Mouse (Mus musculus): ENCODE data around the gene Plekhb2. TPM values are rescaled to one million over a fixed set of nuclear protein-coding genes. Genes with fewer than 3 reads are reported as not detected.

Plekhb2 gene
- 9.2 and 10.1 TPM in 2 replicates for polyA plus RNA-seq (2015; fragmentation: Nextera tagmentation; extraction: Ambion mirVana)

GRCm38 (mm10) chr1:34849745-34850342, at the start of gene Plekhb2:
TSS of gene Plekhb2 (plus strand) at chr1:34849976.
- ATAC-seq (peak; percentile 90), DNase-seq (peak; percentile 87)
- H3K4me3 ChIP-seq (ENCODE audit: low read depth, low read length) = peak within 1 kb of the TSS; percentile 61
- no peaks in the 10 kb centered on the region for H3K36me3 ChIP-seq (replicated peaks; ENCODE audit: insufficient read depth, low read length)
- peaks cover 10% of the 10 kb centered on the region for H3K4me1 ChIP-seq (ENCODE audit: insufficient read depth)
- TF ChIP-seq EP300 (IDR thresholded peaks at IDR 0.05; ENCODE audit: low read depth) = no peak
- TF ChIP-seq CTCF (IDR thresholded peaks at IDR 0.05; ENCODE audit: low read depth) = no peak
- peak within 1 kb of the TSS; percentile 89 for H3K4me2 ChIP-seq (ENCODE audit: low read depth, low read length)
- H3K9ac ChIP-seq (replicated peaks) = peak within 1 kb of the TSS; percentile 74
- under 1% methylated on average over 34 of the region's 40 CpGs for WGBS (ENCODE audit: insufficient replicate concordance)
- H3K9me3 ChIP-seq (ENCODE audit: low read length) = no peaks in the 10 kb centered on the region
- no peaks in the 10 kb centered on the region for H3K27me3 ChIP-seq (ENCODE audit: insufficient read depth, low read length)
- H3K27ac ChIP-seq (ENCODE audit: low read depth) = peak within 1 kb of the TSS; percentile 58

- Histone ChIP-seq H3K4me3 (ENCODE audit: low read depth, low read length) (peak overlapping the region; percentile 64), H3K9me3 (ENCODE audit: low read length) (no peaks in the 10 kb centered on the region), H3K27me3 (ENCODE audit: insufficient read depth, low read length) (no peaks in the 10 kb centered on the region), H3K4me1 (ENCODE audit: insufficient read depth) (peaks cover 7% of the 10 kb centered on the region), H3K9ac (replicated peaks) (peak overlapping the region; percentile 62), H3K36me3 (replicated peaks; ENCODE audit: insufficient read depth, low read length) (no peaks in the 10 kb centered on the region), H3K27ac (ENCODE audit: low read depth) (peak overlapping the region; percentile 23; the same call in 1 of the 2 replicates), H3K4me2 (ENCODE audit: low read depth, low read length) (peak overlapping the region; percentile 95)
- TF ChIP-seq EP300 (IDR thresholded peaks at IDR 0.05; ENCODE audit: low read depth) = no peak
- TF ChIP-seq CTCF (IDR thresholded peaks at IDR 0.05; ENCODE audit: low read depth) = no peak
- WGBS (ENCODE audit: insufficient replicate concordance) = 2% methylated on average over 41 of the region's 47 CpGs
- DNase-seq = peak; percentile 70
- peak; percentile 84 for ATAC-seq
Observed at GRCm38 (mm10) chr1:34801616-34802289, 48.0 kb upstream of the Plekhb2 start.

DNA sequence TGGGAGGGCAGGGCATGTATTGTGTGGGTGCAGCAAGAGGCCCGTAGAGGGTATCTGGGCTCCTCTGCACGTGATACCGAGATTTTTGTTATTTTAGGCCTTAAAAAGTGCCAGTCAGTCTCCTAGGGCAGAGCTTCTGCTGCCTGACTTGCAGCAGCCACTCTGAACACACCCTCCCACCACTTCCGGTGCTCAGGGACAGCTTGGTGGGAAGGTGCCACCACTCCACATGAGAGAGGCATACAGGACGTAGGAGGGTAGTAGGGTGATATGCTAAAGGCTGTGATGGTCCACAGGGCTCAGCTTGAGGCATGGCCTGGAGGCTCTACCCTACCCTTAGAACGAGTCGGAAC, 47.5 kb upstream of the Plekhb2 start:
- 20% methylated on average over 7 of the region's 7 CpGs for WGBS (ENCODE audit: insufficient replicate concordance)
- DNase-seq = peak; percentile 43
- no peaks in the 10 kb centered on the region for H3K36me3 ChIP-seq (replicated peaks; ENCODE audit: insufficient read depth, low read length)
- H3K9me3 ChIP-seq (ENCODE audit: low read length) = no peaks in the 10 kb centered on the region
- H3K4me2 ChIP-seq (ENCODE audit: low read depth, low read length) = peak overlapping the region; percentile 95
- peak overlapping the region; percentile 23; the same call in 1 of the 2 replicates for H3K27ac ChIP-seq (ENCODE audit: low read depth)
- ATAC-seq = peak; percentile 16; the same call in 1 of the 2 replicates
- H3K9ac ChIP-seq (replicated peaks) = no peak overlapping the region
- peak overlapping the region; percentile 64 for H3K4me3 ChIP-seq (ENCODE audit: low read depth, low read length)
- no peak for TF ChIP-seq EP300 (IDR thresholded peaks at IDR 0.05; ENCODE audit: low read depth)
- no peak for TF ChIP-seq CTCF (IDR thresholded peaks at IDR 0.05; ENCODE audit: low read depth)
- H3K27me3 ChIP-seq (ENCODE audit: insufficient read depth, low read length) = no peaks in the 10 kb centered on the region
- peaks cover 7% of the 10 kb centered on the region for H3K4me1 ChIP-seq (ENCODE audit: insufficient read depth)

GRCm38 (mm10) chr1:34804863-34805262, 44.9 kb upstream of the Plekhb2 start:
- ATAC-seq = no peak
- no peak for DNase-seq

GRCm38 (mm10) chr1:34805931-34806520, 43.8 kb upstream of the Plekhb2 start:
- WGBS (ENCODE audit: insufficient replicate concordance) = 51% methylated on average over 35 of the region's 35 CpGs
- Histone ChIP-seq H3K27ac (ENCODE audit: low read depth) (no peak overlapping the region), H3K27me3 (ENCODE audit: insufficient read depth, low read length) (no peaks in the 10 kb centered on the region), H3K9me3 (ENCODE audit: low read length) (no peaks in the 10 kb centered on the region), H3K9ac (replicated peaks) (no peak overlapping the region), H3K4me1 (ENCODE audit: insufficient read depth) (peaks cover 7% of the 10 kb centered on the region), H3K4me3 (ENCODE audit: low read depth, low read length) (no peak overlapping the region), H3K4me2 (ENCODE audit: low read depth, low read length) (no peak overlapping the region), H3K36me3 (replicated peaks; ENCODE audit: insufficient read depth, low read length) (peaks cover 4% of the 10 kb centered on the region; the same call in 1 of the 2 replicates)
- ATAC-seq (no peak), DNase-seq (no peak)
- TF ChIP-seq EP300 (IDR thresholded peaks at IDR 0.05; ENCODE audit: low read depth) (no peak), CTCF (IDR thresholded peaks at IDR 0.05; ENCODE audit: low read depth) (no peak)

More at GRCm38 (mm10) chr1:34804863-34805262, 44.9 kb upstream of the Plekhb2 start:
- Histone ChIP-seq H3K9me3 (ENCODE audit: low read length) (no peaks in the 10 kb centered on the region), H3K4me1 (ENCODE audit: insufficient read depth) (peaks cover 7% of the 10 kb centered on the region), H3K4me3 (ENCODE audit: low read depth, low read length) (no peak overlapping the region), H3K27me3 (ENCODE audit: insufficient read depth, low read length) (no peaks in the 10 kb centered on the region), H3K4me2 (ENCODE audit: low read depth, low read length) (no peak overlapping the region), H3K9ac (replicated peaks) (no peak overlapping the region), H3K27ac (ENCODE audit: low read depth) (no peak overlapping the region), H3K36me3 (replicated peaks; ENCODE audit: insufficient read depth, low read length) (no peaks in the 10 kb centered on the region)
- WGBS (ENCODE audit: insufficient replicate concordance) = 84% methylated on average over 7 of the region's 7 CpGs
- TF ChIP-seq CTCF (IDR thresholded peaks at IDR 0.05; ENCODE audit: low read depth) (no peak), EP300 (IDR thresholded peaks at IDR 0.05; ENCODE audit: low read depth) (no peak)

DNA sequence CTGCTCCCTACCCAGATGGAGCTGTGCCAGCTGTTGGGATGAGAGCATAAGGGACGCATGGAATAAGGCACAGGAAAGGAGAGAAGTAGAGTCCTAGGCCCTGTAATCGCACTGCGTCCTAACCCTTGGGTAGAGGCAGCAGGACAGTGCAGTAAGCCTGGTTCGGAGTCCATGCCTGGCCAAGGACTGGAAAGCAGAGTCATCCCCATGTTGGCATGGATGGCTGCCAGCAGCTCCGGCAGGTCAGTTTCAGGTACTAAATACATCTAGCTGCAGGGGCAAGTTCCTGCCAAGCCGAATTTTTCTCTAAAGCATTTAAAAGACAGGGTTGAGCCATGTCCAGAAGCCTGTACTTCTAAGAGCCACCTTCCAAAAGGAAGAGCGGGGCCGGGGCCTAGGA, 41.3 kb upstream of the Plekhb2 start:
- WGBS (ENCODE audit: insufficient replicate concordance) = 89% methylated on average over 8 of the region's 8 CpGs
- no peaks in the 10 kb centered on the region for H3K4me1 ChIP-seq (ENCODE audit: insufficient read depth)
- no peak for ATAC-seq

More for the DNA sequence above, 41.3 kb upstream of the Plekhb2 start:
- Histone ChIP-seq H3K4me2 (ENCODE audit: low read depth, low read length) (no peak overlapping the region), H3K27me3 (ENCODE audit: insufficient read depth, low read length) (no peaks in the 10 kb centered on the region), H3K9me3 (ENCODE audit: low read length) (no peaks in the 10 kb centered on the region), H3K27ac (ENCODE audit: low read depth) (no peak overlapping the region), H3K36me3 (replicated peaks; ENCODE audit: insufficient read depth, low read length) (peaks cover 15% of the 10 kb centered on the region), H3K9ac (replicated peaks) (no peak overlapping the region), H3K4me3 (ENCODE audit: low read depth, low read length) (no peak overlapping the region)
- no peak for DNase-seq
- no peak for TF ChIP-seq EP300 (IDR thresholded peaks at IDR 0.05; ENCODE audit: low read depth)
- TF ChIP-seq CTCF (IDR thresholded peaks at IDR 0.05; ENCODE audit: low read depth) = no peak

Measured in liver, postnatal 0 days (tissue).